Mouse (Mus musculus) frontal cortex, postnatal 25 days (tissue): ENCODE data around the gene Idh1.
A peak's percentile ranks its signal among the peaks of the same experiment; 100 is the strongest.

Experiments used
- DNase-seq, 2 experiments: peaks; one replicate each; pipeline ENCODE4 v3.0.0; 2022; ENCODE audit warnings: low spot score in 2 of 2

Gene Idh1

DNA sequence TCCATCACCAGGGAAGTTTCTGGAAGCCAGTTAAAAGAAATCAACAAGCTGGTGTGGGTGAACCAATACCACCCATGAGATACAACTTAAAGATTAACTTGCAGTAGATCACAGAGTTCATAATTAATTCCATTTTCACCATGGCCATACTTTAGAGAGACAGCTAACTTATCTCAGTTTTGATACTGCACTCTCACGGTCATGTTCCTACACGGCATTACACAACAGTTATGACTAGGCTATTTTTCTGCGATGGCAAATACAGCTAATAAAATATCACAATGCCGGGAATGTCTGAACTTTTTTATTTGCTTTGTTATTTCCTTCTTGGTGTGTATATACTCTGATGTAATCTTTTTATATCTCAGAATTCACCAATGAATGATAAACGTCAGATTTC is 9.4 kb downstream of the Idh1 start:
- DNase-seq = no peak

DNA sequence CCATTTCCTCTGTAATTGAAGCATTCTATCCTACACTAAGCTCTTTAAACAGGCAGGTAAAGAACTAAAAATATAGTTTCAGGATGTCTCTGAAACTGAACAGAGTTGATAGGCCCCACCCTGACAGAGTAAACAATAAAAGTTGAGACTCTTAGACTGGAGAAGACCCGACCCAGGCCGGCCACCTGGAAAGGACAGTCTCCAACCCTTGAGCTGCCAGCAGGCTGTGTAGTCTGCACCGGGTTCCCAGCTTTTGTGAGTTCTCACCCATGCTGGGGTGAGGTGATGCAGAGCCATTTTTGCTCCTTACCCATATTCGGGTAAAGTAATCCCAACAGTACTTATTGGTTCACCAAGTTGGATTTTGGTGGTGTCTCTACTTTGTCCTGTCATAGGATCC is 10.1 kb downstream of the Idh1 start:
- DNase-seq = no peak

DNA sequence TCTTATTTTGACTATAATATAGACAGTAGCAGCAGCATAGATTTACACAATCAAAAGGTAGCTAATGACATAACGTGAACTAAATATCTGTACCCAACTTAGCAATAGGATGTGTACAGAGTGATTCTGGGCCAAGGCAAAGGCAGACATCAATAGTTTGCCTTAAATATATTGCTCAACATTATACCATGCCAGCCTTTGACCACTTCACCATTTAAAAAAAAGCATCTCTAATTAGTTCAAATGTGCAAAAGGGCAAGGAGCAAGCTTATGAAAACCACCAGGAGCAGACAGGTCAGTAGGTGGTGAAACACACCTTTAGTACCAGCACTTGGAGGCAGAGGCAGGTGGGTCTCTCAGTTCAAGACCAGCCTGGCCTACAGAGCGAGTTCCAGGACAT is 12.6 kb downstream of the Idh1 start:
- DNase-seq = no peak

DNA sequence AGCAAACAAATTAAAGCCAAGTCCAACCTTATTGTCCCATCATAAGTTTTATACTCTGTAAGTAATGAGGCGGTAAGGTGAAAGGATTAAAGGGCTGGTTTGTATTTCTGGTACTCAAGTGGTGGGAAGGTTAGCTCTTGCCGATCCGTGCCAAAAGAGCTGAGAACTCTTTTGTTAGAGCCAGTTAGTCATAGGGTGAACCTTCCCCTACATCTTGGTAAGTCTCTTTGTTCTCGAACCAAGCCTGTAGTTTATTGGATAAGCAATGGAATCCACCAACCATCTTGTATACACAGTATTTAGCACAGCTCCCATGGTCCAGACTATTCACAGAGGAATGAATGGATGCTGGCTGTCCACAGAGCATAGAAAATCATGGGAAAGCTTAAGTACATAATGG is 14.7 kb downstream of the Idh1 start:
- no peak for DNase-seq

DNA sequence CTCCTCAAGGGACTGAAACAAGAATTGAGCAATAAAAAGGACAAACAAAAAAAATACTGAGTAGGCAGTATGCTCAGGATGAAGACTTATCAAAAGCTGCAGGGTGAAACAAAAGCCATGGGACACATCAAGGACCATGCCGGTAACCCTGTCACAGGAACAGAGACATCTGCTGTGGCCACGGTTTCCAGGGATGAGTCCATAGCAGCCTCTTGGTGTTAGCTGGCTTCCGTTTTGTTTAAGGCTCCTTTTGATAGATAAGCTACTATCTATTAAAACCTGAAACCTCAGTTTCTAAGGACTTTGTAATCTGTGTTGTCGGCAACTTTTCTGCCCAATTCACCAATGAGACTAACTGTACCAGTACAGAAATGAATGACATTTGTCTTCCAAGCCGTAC is 16.4 kb downstream of the Idh1 start:
- no peak for DNase-seq

DNA sequence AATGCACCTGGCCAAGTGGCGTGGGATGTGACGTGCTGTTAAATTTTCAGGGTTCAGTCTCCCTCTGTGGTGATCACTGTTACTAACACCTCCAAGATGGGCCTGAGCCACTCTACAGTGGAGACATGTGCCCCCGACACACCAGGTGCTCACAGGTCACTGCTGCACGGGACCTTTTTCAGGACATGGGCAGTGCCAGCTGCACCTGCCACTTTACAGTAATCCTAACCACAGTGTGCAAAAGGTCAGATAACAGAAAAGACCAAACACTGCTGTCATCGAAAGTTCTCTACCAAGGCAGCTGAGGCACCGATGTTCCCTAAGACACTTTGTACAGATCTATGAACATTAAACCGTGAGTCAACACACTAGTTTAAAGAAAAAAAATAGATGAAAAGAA is 16.8 kb downstream of the Idh1 start:
- no peak for DNase-seq

DNA sequence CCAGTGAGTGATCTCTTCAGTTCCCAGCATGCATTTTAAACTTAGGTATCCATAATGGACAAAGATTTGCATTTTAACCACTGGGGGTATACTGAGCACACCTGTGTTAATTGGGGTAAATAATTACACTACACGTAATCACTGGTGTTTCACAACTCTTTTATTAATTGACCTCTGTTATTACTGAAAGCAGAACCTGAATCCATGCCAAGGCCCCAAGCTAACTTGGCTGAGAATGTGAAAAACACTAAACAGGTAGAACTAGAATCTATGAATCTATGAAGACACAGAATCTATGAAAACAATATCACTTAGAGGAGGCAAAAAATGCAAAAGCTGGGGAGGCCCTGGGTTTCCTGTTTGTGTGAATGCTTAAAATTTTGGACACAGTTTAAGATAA is 18.8 kb downstream of the Idh1 start:
- DNase-seq = no peak

DNA sequence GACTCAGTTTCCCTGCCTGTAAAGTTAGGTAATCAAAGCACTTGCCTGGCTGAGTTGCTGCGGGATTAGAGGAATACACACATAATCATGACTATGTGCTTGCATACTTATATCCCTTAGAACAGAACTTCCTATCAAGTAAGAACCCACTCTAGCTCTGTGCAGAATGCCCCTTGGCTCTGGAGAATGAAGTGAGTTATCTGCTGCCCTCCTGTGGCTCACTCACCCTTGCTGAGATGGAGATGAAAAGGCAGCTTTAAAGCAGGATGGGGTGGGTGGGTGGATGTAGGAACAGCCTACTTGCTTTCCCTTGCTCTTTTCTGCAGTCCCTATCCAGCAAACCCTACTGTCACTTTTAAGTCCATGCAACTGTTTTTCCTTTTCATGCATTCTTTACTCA is 24.1 kb downstream of the Idh1 start:
- no peak for DNase-seq

DNA sequence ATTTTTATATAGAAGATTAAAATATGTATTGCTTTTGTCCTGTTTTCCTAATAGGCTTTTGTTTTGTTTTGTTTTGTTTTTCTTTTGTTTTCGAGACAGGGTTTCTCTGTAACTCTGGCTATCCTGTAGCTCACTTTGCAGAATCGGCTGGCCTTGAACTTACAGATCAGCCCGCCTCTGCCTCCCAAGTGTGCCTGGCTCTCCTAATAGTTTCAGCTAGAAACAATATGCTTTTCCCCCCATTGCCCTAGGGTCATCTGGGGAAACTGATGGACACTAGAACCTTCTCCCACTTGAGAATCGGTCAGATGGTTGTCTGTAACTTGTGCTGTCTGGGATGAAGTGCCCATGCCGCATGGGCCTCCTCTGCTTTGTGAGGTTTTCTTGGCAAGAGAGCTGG is 30.2 kb downstream of the Idh1 start:
- no peak for DNase-seq

DNA sequence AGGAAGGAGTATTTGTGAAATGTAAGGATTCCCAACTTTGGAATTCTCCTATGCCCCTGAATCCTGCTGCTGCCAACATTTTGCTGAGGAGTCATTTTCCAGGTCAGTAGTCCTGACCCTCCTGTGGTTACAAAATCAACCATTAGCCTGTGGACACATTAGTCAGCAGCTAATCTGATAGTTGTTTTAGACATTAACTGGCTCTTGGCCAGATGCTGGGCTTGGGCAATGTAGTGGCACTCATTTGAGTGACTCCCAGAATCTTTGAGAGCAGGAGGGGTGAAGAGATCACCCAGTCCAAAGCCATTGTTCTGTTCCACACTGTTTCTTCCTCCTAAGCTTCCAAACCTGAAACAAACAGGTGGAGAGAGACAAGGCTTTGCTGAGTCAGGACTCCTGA is 31.5 kb downstream of the Idh1 start:
- DNase-seq = no peak

DNA sequence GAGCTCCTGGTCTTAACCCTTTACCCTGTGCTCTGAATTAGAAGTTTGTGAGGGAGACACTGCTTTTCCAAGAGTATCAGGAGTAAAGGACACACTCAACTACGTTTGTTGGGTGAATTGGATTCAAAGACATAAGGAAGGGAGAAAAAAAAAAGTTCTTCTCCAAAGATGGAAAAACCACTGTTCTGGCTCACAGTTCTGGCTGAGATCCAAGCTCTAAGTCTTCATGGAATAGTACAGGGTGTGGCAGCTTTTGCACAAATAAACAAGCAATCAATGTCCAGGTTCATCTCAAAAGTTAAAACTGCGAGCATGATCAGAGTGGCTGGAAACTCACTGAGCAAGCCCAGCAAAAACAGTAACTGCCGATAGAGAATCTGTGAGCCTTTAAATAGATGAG is 38.3 kb downstream of the Idh1 start:
- no peak for DNase-seq

DNA sequence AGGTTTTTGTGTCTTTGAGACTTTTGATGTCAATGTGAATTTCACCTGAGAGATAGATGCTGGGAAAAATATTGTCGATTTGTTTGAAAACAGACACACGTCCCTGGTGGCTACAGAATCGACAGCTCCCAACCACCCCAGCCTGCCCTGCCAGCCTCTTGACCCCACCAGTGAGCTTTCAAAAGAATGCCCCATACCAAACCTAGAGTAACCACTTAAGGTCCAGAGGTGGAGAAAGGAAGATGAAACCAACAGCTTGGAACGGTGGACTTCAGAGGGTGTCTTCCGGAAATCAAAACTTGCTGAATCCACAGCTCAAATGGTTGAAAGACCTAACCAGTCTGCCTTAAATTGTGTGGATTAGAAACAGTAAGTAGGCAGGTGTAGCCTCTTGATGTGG is 39.0 kb downstream of the Idh1 start:
- no peak for DNase-seq

DNA sequence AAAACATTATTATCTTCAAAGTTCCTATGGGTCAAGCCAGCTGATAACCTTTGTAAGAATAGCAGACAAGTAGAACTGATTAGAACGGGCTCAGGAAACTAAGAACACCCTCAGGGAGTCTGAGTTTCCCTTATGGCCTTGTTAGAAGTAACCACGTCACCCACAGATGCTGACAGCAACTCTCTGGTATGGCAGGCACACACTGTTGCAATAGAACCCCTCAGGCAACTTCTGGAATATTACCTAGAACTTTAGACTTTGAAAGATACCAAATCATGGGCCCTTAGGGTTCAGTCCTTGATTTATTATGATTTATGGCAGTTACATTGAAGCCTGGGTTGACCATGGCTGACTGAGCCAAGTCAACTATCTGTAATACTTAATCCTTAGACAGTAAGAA is 39.7 kb downstream of the Idh1 start:
- no peak for DNase-seq

DNA sequence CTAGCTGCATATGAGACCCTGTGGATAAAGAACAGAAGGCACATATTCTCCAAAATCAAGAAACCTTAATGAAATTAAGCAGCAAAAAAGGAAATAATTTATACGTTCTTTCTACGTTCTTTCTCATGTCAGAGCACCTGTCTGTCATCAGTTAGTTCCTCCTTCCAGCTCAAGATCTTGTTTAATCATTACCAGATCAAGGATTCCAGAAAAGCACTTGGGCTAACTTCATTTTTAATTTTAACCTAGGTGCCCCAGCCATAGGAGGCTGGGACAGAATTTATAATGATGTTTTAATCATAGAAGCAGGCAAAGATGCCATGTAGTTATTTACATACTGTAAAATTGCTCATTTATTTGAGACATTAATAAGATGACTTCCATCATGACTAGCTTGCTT is 41.5 kb downstream of the Idh1 start:
- DNase-seq = no peak

DNA sequence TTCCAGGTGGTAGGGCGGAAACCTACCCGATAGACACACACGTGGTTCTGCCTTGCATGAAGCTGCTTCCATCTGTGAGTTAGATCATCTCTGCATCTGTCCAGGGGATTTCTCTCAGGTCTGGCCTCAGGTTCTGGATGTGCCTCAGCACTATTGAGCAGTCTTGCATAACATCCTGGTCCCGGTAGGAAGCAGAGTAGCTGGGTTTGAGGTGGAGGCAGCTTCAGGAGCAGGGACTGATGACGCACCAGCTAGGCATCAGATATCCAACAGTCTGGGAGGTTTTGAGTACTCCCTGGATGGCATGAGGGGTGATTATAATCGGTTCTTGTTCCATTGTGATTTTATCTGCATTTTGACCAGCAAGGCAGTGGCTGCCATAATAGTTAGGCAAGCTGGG is 48.7 kb downstream of the Idh1 start:
- DNase-seq = no peak

DNA sequence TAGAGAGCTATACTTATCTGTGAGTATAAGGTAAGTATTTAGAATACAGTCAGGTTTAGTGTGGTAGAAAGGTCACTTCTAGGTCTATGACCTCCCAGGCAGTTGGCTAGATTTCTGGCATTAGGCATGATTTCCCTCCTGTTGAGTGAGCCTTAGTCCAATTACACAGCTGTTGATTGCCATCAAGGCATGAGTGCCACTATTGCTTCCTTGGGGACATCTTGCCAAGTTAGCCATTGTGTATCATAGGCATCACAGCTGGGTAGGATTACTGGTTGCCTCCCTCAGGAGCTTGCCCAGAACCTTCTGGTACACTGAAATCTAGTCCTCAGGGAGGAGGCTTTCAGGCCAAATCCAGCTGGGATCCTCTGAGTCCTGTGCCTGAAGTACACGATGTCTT is 53.5 kb downstream of the Idh1 start:
- DNase-seq = no peak

DNA sequence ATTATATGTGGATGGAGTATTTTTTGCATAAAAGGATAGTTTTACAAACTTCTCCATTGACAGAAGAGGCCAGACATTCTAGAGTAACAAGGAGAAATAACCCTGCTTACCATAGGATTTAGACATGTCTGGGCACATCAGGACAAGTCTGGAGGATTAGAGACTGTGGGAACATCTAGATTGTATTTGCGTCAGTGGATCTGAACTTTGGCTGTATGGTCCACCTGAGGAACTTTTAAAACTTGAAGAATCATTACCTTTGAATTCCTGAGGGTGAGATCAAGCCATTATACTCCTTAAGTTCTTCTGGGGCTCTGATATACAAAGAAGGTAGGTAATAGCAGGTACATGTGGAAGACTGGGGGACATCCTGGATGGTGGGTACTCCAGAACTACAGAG is 54.6 kb downstream of the Idh1 start:
- DNase-seq = no peak

DNA sequence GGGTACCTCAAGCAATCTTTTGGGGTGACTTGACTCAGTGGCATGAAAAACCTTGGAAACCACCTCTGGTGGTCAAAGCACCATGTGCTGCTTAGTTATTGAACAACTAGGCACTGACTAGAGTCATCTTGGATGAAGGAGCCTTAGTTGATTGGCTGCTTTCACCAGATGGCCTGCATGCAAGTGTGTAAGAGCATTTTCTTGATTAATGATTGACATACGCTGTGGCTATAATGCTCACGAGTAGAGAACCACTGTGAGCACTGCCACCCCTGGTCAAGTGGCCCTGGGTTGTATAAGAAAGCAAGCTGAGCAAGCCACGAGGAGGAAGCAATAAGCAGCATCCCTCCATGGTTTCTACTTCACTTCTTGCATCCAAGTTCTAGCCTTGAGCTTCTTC is 56.1 kb downstream of the Idh1 start:
- DNase-seq = no peak

DNA sequence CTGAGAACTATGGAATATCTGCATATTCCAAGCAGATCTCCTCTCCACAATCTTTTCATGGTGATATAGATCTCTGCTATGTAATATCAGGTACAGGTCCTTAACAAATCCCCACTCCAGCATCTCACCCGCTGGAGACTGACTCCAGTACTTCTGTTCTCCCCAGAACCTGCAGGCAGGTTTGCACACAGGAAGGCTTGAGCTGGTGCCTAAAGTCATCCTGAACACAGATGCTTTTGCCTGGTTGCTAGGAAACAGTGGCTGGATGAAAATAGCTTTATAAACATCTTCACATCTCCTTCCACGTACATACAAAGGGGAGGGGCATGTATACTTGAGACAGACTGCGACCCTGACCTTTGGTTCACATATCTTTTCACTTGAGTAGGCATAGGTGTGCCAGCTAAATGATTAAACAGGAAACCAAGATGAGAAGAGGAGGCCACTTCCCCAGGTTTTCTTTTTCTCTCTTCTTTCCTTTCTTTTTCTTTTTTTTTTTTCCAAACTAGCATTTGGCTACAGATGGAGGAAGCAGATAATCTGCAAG is 56.6 kb downstream of the Idh1 start:
- DNase-seq = no peak

DNA sequence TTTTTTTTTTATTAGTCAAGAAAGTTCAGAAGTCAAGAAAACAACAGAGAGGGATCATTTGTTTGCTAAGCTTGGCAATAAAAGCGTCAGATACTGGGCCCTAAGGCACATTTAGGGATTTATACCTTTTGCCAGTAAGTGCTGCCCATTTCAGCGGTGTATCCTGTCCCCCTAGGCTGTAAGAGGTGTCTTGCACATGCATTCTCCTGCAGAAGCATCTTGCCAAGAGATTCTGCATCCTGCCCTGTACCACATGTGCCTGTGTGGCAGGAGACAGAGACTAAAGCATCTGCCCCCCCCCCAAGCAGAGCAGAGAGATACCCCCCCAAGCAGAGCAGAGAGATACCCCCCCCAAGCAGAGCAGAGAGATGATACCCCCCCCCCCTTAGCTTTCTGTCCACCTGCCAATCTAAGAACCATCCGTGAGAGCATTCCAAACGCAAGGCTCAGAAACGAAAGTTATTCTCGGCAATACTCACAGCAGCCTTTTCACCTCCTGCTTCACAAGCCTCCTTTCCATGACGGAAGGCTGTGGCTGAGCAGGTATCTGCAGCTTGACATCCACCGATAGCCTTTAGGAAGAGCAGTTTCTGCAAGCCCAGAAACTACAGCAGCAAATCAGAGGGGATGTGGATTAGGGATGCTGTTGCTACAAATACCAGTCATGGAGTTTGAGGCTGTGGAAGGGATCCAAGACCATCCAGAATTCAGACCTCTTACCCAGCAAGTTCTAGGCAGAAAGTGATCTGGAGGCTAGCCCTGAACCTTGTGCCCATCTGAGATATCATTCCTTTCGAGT is 63.5 kb downstream of the Idh1 start, which contains the start of gene D630023F18Rik:
Gene D630023F18Rik, minus strand, starts transcription at position 641 of the 799 bp plus-strand sequence.
- peak; percentile 9 to 17 for DNase-seq

DNA sequence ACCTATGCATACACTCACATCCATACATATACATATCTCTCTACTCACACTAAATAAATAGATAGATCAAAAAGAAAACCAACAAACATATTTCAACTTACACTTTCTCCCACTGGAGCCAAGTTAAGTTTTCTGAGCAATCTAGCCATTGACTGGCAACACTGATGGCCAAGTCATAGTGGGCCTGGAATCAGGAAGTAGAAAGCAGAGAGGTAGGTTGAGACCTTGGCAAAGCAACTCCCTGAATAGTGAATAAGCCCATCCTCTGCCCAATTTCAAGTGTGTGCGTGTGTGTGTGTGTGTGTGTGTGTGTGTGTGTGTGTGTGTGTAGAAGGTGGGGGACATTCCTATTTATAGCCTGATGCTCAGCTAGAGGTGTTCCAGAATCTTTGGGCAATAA is 66.9 kb downstream of the Idh1 start, which contains the start of gene Gm28845:
Gene Gm28845, minus strand, starts transcription at position 121 of the 400 bp plus-strand sequence.
- no peak for DNase-seq

DNA sequence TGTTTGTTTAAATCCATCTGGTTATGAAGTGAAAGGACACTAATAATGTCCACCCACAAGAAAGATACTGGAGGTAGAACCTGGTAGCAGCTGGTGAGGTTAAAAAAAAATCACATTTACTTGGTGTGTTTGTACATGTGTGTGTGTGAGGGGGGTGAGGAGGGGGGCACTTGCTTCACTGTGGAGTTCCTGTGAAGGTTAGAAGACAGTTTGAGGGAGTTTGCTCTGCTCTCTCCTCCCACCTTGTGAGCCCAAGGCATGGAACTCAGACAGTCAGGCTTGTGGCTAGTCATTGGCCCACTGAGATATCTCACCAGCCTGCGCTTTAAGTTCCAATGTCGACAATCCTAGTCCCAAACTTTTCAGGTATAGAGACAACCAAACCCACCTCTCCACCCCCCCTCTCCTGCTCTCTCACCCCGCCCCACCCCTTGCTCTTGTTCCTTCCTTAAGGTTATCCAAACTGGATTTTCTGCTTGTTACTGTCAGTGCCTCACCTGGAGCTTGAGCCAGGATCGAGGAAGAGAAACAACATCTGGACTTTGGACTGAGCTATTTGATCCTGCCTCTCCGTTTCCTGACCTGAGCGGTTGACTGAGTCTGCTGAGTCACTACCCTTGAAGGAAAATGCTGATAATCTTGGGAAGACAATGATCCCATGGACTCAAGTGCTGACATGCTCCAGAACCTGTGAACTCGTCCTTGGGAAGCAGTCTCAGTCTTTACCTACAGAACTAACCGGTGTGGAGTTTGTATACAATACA is 68.0 kb downstream of the Idh1 start:
- DNase-seq = no peak
